Mouse (Mus musculus) heart, embryonic 16.5 days (tissue): ENCODE results near the gene Dglucy. TPM values are rescaled to one million over a fixed set of nuclear protein-coding genes. Genes with fewer than 3 reads are reported as not detected.

Source experiments
- ATAC-seq: fragments of 200-750 bp; cut with Nextera tagmentation; replicated peaks from 2 replicates; pipeline ENCODE4 v1.8.0; 2017; ENCODE audit warnings: moderate number of reproducible peaks; ENCODE audit not compliant: insufficient read depth, low FRiP score; ENCODE audit errors: extremely low read depth
- H3K27ac ChIP-seq: fragments of 300-500 bp; sonication (generic); 2 replicates; pipeline ENCODE4 v1.5.1; 2014; ENCODE audit warnings: mild to moderate bottlenecking, low read length, control low read depth, moderate library complexity
- H3K27me3 ChIP-seq: fragments of 300-500 bp; sonication (generic); 2 replicates; pipeline ENCODE4 v1.6.1; 2014; ENCODE audit warnings: low read length, mixed read lengths; ENCODE audit not compliant: control insufficient read depth, insufficient read depth
- H3K36me3 ChIP-seq: fragments of 300-500 bp; sonication (generic); 2 replicates; pipeline ENCODE4 v1.6.1; 2014; ENCODE audit not compliant: control insufficient read depth, insufficient read depth
- H3K4me1 ChIP-seq: fragments of 300-500 bp; sonication (generic); 2 replicates; pipeline ENCODE4 v1.6.1; 2014; ENCODE audit warnings: low read length, mixed read lengths; ENCODE audit not compliant: control insufficient read depth, insufficient read depth
- H3K4me2 ChIP-seq: fragments of 300-500 bp; sonication (generic); 2 replicates; pipeline ENCODE4 v1.6.1; 2014; ENCODE audit warnings: low read depth, mild to moderate bottlenecking, control low read depth, low read length
- H3K4me3 ChIP-seq: fragments of 300-500 bp; sonication (generic); 2 replicates; pipeline ENCODE4 v1.5.1; 2014; ENCODE audit warnings: mild to moderate bottlenecking, control low read depth, low read length
- H3K9ac ChIP-seq: fragments of 300-500 bp; sonication (generic); 2 replicates; pipeline ENCODE4 v1.6.1; 2014; ENCODE audit warnings: low read length, control low read depth
- H3K9me3 ChIP-seq: fragments of 300-500 bp; sonication (generic); replicated peaks from 2 replicates; pipeline ENCODE4 v1.6.1; 2016; ENCODE audit warnings: low read length; ENCODE audit not compliant: control insufficient read depth
- WGBS: fragments of 180-500 bp; shearing (Covaris S2); extraction: QIAGEN DNeasy Blood & Tissue Kit; methylation state at CpG from one replicate; pipeline ENCODE4 v1.1.7; 2014; 5-methylcytosine and 5-hydroxymethylcytosine counted together
- polyA plus RNA-seq: library from polyadenylated mRNA; unstranded; fragments of >200 nt; fragmentation: Nextera tagmentation; extraction: Ambion mirVana; gene quantifications from 2 replicates; pipeline ENCODE4 v1.2.1, GENCODE M21; 2015

The Dglucy gene
- polyA plus RNA-seq, 1 experiment from 2014 or later, result 6.3 TPM

- no peaks in the 10 kb centered on the region for H3K9me3 ChIP-seq
- ATAC-seq, result no peak
- H3K36me3 ChIP-seq, result no peaks in the 10 kb centered on the region
- H3K4me1 ChIP-seq, result peaks cover 10% of the 10 kb centered on the region
- H3K4me2 ChIP-seq, result no peak overlapping the region; the same call in 1 of the 2 replicates
- WGBS, result 49% methylated on average over 12 of the region's 12 CpGs
- no peak overlapping the region for H3K9ac ChIP-seq
- H3K4me3 ChIP-seq, result peak overlapping the region; percentile 50; the same call in 1 of the 2 replicates
- no peak overlapping the region for H3K27ac ChIP-seq
- H3K27me3 ChIP-seq, result peaks cover 33% of the 10 kb centered on the region
Observed at GRCm38 (mm10) chr12:100897736-100898650, 119.1 kb downstream of the Dglucy start.

- Histone ChIP-seq H3K27me3 (peaks cover 33% of the 10 kb centered on the region), H3K9ac (peak overlapping the region; percentile 54; the same call in 1 of the 2 replicates), H3K4me1 (peaks cover 10% of the 10 kb centered on the region), H3K4me2 (peak overlapping the region; percentile 63), H3K36me3 (no peaks in the 10 kb centered on the region), H3K9me3 (no peaks in the 10 kb centered on the region), H3K4me3 (peak overlapping the region; percentile 50), H3K27ac (no peak overlapping the region)
- ATAC-seq, result 0 out of 2 replicates have a peak, but pooled peaks have one; percentile 35
- 3% methylated on average over 30 of the region's 30 CpGs for WGBS
Observed at GRCm38 (mm10) chr12:100899111-100899640, 120.3 kb downstream of the Dglucy start.

- H3K4me1 ChIP-seq, result peaks cover 10% of the 10 kb centered on the region
- no peak overlapping the region for H3K4me3 ChIP-seq
- 71% methylated on average over 6 of the region's 6 CpGs for whole genome bisulfite sequencing
- H3K27me3 ChIP-seq, result peaks cover 33% of the 10 kb centered on the region
- H3K36me3 ChIP-seq, result no peaks in the 10 kb centered on the region
- no peak overlapping the region for H3K9ac ChIP-seq
- no peak for ATAC-seq
- H3K9me3 ChIP-seq, result no peaks in the 10 kb centered on the region
- H3K4me2 ChIP-seq, result no peak overlapping the region
- H3K27ac ChIP-seq, result no peak overlapping the region
Observed at GRCm38 (mm10) chr12:100900901-100901300, 122.0 kb downstream of the Dglucy start.

- peaks cover 33% of the 10 kb centered on the region for H3K27me3 ChIP-seq
- no peak for ATAC-seq
- H3K9ac ChIP-seq, result no peak overlapping the region
- H3K36me3 ChIP-seq, result no peaks in the 10 kb centered on the region
- H3K4me3 ChIP-seq, result no peak overlapping the region
- H3K9me3 ChIP-seq, result no peaks in the 10 kb centered on the region
- no peak overlapping the region for H3K27ac ChIP-seq
- H3K4me2 ChIP-seq, result no peak overlapping the region
- WGBS, result 61% methylated on average over 6 of the region's 6 CpGs
- peaks cover 10% of the 10 kb centered on the region for H3K4me1 ChIP-seq
Observed at GRCm38 (mm10) chr12:100901386-100901785, 122.5 kb downstream of the Dglucy start.

DNA sequence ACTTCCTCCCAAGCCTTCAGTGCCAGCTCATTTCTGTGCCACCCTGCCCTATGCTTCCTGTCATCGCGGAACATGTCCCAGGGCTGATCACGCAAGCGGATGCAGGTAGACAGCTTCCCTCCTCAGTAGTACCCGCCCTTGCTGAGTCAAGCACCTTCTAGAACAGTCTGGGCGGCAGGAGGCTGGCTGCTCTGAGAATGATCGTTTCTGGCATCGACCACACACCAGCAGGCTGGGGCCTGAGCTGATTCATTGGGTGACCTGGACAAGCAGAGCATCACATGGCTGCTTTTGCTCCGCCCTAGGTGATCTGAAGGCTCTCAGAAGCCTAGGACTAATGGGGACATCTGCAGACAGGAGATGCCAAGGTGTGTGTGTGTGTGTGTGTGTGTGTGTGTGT is 124.9 kb downstream of the Dglucy start:
- no peak for ATAC-seq
- H3K4me1 ChIP-seq, result peaks cover 15% of the 10 kb centered on the region
- WGBS, result 79% methylated on average over 9 of the region's 9 CpGs
- H3K9me3 ChIP-seq, result no peaks in the 10 kb centered on the region
- H3K27me3 ChIP-seq, result peaks cover 19% of the 10 kb centered on the region
- no peak overlapping the region for H3K9ac ChIP-seq
- no peaks in the 10 kb centered on the region for H3K36me3 ChIP-seq
- H3K4me3 ChIP-seq, result no peak overlapping the region
- H3K27ac ChIP-seq, result no peak overlapping the region
- H3K4me2 ChIP-seq, result no peak overlapping the region

- H3K36me3 ChIP-seq, result no peaks in the 10 kb centered on the region
- H3K27ac ChIP-seq, result no peak overlapping the region
- 73% methylated on average over 5 of the region's 5 CpGs for WGBS
- H3K4me3 ChIP-seq, result no peak overlapping the region
- ATAC-seq, result no peak
- H3K4me2 ChIP-seq, result peak overlapping the region; percentile 73
- peaks cover 6% of the 10 kb centered on the region; the same call in 1 of the 2 replicates for H3K4me1 ChIP-seq
- no peaks in the 10 kb centered on the region for H3K9me3 ChIP-seq
- H3K27me3 ChIP-seq, result peaks cover 2% of the 10 kb centered on the region; the same call in 1 of the 2 replicates
- H3K9ac ChIP-seq, result no peak overlapping the region
Observed at GRCm38 (mm10) chr12:100906861-100907260, 128.0 kb downstream of the Dglucy start.

DNA sequence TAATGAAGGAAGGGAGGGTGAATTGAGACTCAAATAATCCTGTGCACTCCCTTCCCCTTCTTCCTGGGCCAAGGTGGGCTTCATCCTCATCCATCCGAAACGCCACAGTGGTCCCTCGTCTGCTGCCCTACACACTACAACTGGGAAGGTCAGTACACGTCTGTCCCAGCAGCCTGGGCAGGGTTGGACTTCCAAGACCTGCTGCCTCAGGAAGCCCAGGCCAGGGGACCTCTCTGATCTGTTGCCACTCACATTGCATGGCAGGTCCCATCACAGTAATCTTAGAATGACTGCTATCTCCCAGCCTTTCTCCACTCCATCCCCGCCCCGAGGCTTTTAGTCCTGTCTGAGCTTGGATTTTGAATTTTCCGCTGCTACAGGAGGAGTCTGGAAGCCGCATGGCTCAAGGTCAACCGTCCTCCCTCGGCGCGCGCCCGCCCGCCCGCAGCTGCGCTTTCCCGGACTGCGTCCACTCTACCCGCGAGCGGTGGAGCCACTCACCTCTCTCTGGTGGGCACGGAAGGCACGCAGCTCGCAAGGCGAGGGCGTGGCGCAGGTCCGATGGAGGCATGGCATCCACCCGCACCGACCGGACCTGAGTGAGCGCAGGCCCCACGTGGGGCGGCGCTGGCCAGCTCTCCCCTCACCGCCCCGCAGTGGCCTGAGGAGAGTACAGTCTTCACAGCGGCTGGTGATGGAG is 128.9 kb downstream of the Dglucy start, which contains the start of gene Gpr68:
TSS of gene Gpr68 (minus strand) at position 601 of the 700 bp plus-strand sequence.
- Histone ChIP-seq H3K4me1 (peaks cover 6% of the 10 kb centered on the region; the same call in 1 of the 2 replicates), H3K36me3 (no peaks in the 10 kb centered on the region), H3K27ac (0 out of 2 replicates have a peak within 1 kb of the TSS, but pooled peaks have one; percentile 25), H3K9me3 (no peaks in the 10 kb centered on the region), H3K4me2 (peak within 1 kb of the TSS; percentile 73), H3K27me3 (no peaks in the 10 kb centered on the region; the same call in 1 of the 2 replicates), H3K9ac (peak within 1 kb of the TSS; percentile 69), H3K4me3 (peak within 1 kb of the TSS; percentile 61)
- WGBS, result 3% methylated on average over 39 of the region's 39 CpGs
- ATAC-seq, result peak; percentile 83

DNA sequence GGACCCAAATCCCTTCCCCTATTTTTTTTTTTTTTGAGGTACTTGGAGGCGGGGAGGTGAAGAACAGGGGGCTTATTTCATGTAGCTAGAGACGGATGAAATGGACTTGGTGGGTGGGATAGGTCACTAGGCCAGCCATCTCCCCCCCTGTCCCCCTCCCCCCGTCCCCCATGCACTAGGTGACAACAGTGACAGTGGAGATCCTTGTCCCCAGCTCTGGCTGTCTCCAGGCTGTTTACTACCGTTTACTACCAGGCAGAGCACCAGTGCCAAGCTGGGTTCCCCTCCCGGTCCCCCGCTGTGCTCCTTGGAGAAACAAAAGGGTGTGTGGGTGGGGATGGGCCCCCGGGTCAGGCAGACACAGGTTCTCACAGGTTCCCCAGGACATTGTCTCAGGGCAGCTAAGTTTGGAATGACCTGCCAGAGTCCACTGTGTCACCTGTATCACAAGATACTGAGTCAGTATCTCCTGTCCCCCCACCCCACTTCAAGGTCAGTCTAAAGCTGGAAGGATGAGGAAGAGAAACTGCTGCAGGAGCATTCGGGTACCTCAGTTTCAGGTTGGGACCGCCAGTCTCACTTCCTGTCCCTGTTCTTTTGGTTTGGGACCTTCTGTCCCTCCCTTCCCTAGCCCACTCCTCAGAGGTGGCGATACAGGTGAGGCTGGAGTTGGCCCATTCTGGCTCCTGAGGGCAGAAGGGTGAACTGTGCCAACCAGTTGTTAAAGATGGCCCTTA is 129.6 kb downstream of the Dglucy start:
- no peak for ATAC-seq
- H3K9ac ChIP-seq, result peak overlapping the region; percentile 69
- no peaks in the 10 kb centered on the region for H3K9me3 ChIP-seq
- peak overlapping the region; percentile 73 for H3K4me2 ChIP-seq
- no peaks in the 10 kb centered on the region for H3K36me3 ChIP-seq
- WGBS, result 31% methylated on average over 10 of the region's 10 CpGs
- H3K4me1 ChIP-seq, result peaks cover 6% of the 10 kb centered on the region; the same call in 1 of the 2 replicates
- H3K27ac ChIP-seq, result no peak overlapping the region
- peak overlapping the region; percentile 61 for H3K4me3 ChIP-seq
- no peaks in the 10 kb centered on the region; the same call in 1 of the 2 replicates for H3K27me3 ChIP-seq
